Mouse (Mus musculus): ENCODE measurements around the gene Frmd7.

GRCm38 (mm10) chrX:50903497-50903896 lies 39.0 kb downstream of the Frmd7 start:
- TF ChIP-seq CTCF (conservative IDR thresholded peaks at IDR 0.05; ENCODE audit: insufficient read depth, insufficient read length, low read depth, low read length) (no peak), POLR2A (IDR thresholded peaks at IDR 0.05; ENCODE audit: low read depth, low read length) (no peak)
